30 mouse cellular contexts compared by ENCODE assay signal in the genomic region with DNA sequence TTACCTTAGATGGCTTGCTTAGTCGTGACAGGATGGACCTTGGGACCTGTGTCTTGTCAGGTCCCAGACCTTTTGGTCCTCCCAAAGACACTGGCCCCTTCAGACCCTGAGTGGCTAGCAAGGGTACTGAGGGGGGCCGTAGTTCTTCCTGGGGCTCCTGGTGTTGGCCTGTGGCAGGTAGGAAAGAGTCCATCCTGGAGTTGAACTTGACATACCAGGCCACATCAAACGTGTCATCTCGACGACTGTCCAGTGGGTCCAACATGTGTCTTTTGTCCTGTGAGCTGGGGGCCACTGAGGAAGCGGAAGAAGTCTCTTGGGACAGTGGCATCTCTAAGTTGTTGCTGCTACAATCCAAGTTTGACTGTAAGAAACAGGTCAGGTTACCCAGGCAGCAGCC.
"Had no signal": no experiment of that assay in that cellular context is flagged by ENCODE, and none has a peak within 500 bp of the region (broad histone marks: within the 10 kb centered on the region; RNA-seq: fewer than 3 reads in every experiment).

No protein-coding gene starts in this region.

- H3K27ac ChIP-seq: left cerebral cortex, adult 2 months; limb, embryonic 10.5 days; limb, embryonic 12.5 days; limb, embryonic 13.5 days; limb, embryonic 15.5 days; liver, embryonic 12.5 days; liver, embryonic 13.5 days; liver, embryonic 14.5 days; liver, embryonic 15.5 days; lung, embryonic 15.5 days; macrophage; midbrain, embryonic 10.5 days; midbrain, embryonic 12.5 days; midbrain, embryonic 13.5 days; midbrain, embryonic 15.5 days had no signal

- ATAC-seq: liver, embryonic 12.5 days; lung, postnatal 0 days; midbrain, embryonic 13.5 days; midbrain, embryonic 15.5 days; midbrain, embryonic 16.5 days had no signal

- H3K9ac ChIP-seq: limb, embryonic 12.5 days; limb, embryonic 13.5 days; limb, embryonic 15.5 days; liver, embryonic 12.5 days; liver, embryonic 13.5 days; liver, embryonic 14.5 days; liver, embryonic 15.5 days; lung, embryonic 14.5 days; lung, embryonic 15.5 days; midbrain, embryonic 12.5 days; midbrain, embryonic 13.5 days; midbrain, embryonic 15.5 days had no signal

- DNase-seq: left cerebral cortex, postnatal 4 days; liver, embryonic 13.5 days; lung, adult 18-20 months; lung, adult 2 months; lung, embryonic 14.5 days; lung, postnatal 10 days; lung, postnatal 14 days; lung, postnatal 36 days; lung, postnatal 4 days; midbrain, embryonic 14.5 days had no signal

- H3K4me3 ChIP-seq: left cerebral cortex, adult 2 months; limb, embryonic 10.5 days; limb, embryonic 12.5 days; limb, embryonic 13.5 days; limb, embryonic 15.5 days; liver, embryonic 12.5 days; liver, embryonic 13.5 days; liver, embryonic 15.5 days; lung, embryonic 15.5 days; megakaryocyte, embryonic 14.5 days; midbrain, embryonic 10.5 days; midbrain, embryonic 12.5 days; midbrain, embryonic 13.5 days; midbrain, embryonic 15.5 days; myocyte had no signal

- H3K4me2 ChIP-seq: limb, embryonic 12.5 days; limb, embryonic 13.5 days; limb, embryonic 15.5 days; liver, embryonic 11.5 days; liver, embryonic 12.5 days; liver, embryonic 15.5 days; lung, embryonic 14.5 days; lung, embryonic 15.5 days; midbrain, embryonic 11.5 days; midbrain, embryonic 12.5 days; midbrain, embryonic 13.5 days; midbrain, embryonic 15.5 days had no signal

- H3K27me3 ChIP-seq: limb, embryonic 12.5 days; limb, embryonic 13.5 days; limb, embryonic 15.5 days; liver, embryonic 12.5 days; liver, embryonic 13.5 days; liver, embryonic 15.5 days; lung, embryonic 15.5 days; megakaryocyte, embryonic 14.5 days; midbrain, embryonic 12.5 days; midbrain, embryonic 13.5 days; midbrain, embryonic 15.5 days had no signal

- H3K9me3 ChIP-seq: limb, embryonic 10.5 days; limb, embryonic 12.5 days; limb, embryonic 13.5 days; limb, embryonic 15.5 days; liver, embryonic 12.5 days; liver, embryonic 13.5 days; liver, embryonic 15.5 days; lung, embryonic 15.5 days; megakaryocyte, embryonic 14.5 days; midbrain, embryonic 10.5 days; midbrain, embryonic 12.5 days; midbrain, embryonic 13.5 days; midbrain, embryonic 15.5 days had no signal
